Mouse (Mus musculus): ENCODE data around the gene Get4. TPM values are rescaled to one million over a fixed set of nuclear protein-coding genes. Genes with fewer than 3 reads are reported as not detected.

Gene Get4
- total and polyA plus RNA-seq, 3 experiments: 22.3 to 68.0 (median 37.3) TPM

- H3K4me3 ChIP-seq (ENCODE audit: low read depth, low read length): no peak overlapping the region
- DNase-seq (ENCODE audit: low spot score): peak; percentile 27
- no peaks in the 10 kb centered on the region for H3K9me3 ChIP-seq (replicated peaks)
- TF ChIP-seq GATA2 (IDR thresholded peaks at IDR 0.05; ENCODE audit: borderline replicate concordance, low read depth, low read length): no peak
- TF ChIP-seq TAL1 (conservative IDR thresholded peaks at IDR 0.05; ENCODE audit: low read depth, low read length): peak; percentile 67
- no peaks in the 10 kb centered on the region for H3K27me3 ChIP-seq (ENCODE audit: insufficient read depth, low read length)
- peaks cover 44% of the 10 kb centered on the region for H3K4me1 ChIP-seq (ENCODE audit: insufficient read depth, low read depth, low read length)
- peak; percentile 64 for ATAC-seq (ENCODE audit: extremely low read depth, insufficient number of reproducible peaks, low FRiP score, poor library complexity, severe bottlenecking)
- peaks cover 88% of the 10 kb centered on the region for H3K36me3 ChIP-seq (replicated peaks)
Observed at GRCm38 (mm10) chr5:139247767-139248166, 4.4 kb upstream of the Get4 start.

- Histone ChIP-seq H3K36me3 (replicated peaks) (peaks cover 82% of the 10 kb centered on the region), H3K4me3 (ENCODE audit: low read depth, low read length) (no peak overlapping the region), H3K4me1 (ENCODE audit: insufficient read depth, low read depth, low read length) (peaks cover 53% of the 10 kb centered on the region), H3K27me3 (ENCODE audit: insufficient read depth, low read length) (no peaks in the 10 kb centered on the region), H3K9me3 (replicated peaks) (no peaks in the 10 kb centered on the region)
- no peak for DNase-seq (ENCODE audit: low spot score)
- TF ChIP-seq POLR2AphosphoS5 (IDR thresholded peaks at IDR 0.05; ENCODE audit: insufficient replicate concordance, low read depth, low read length) (no peak), TAL1 (conservative IDR thresholded peaks at IDR 0.05; ENCODE audit: low read depth, low read length) (no peak), GATA1 (IDR thresholded peaks at IDR 0.05; ENCODE audit: borderline replicate concordance, low read length) (no peak), GATA2 (IDR thresholded peaks at IDR 0.05; ENCODE audit: borderline replicate concordance, low read depth, low read length) (no peak), CTCF (IDR thresholded peaks at IDR 0.05; ENCODE audit: low read depth, low read length) (no peak)
- ATAC-seq (ENCODE audit: extremely low read depth, insufficient number of reproducible peaks, low FRiP score, poor library complexity, severe bottlenecking): no peak
Observed at GRCm38 (mm10) chr5:139248846-139249245, 3.3 kb upstream of the Get4 start.

- ATAC-seq (ENCODE audit: extremely low read depth, insufficient number of reproducible peaks, low FRiP score, poor library complexity, severe bottlenecking): no peak
- H3K36me3 ChIP-seq (replicated peaks): peaks cover 79% of the 10 kb centered on the region
- TF ChIP-seq GATA2 (IDR thresholded peaks at IDR 0.05; ENCODE audit: borderline replicate concordance, low read depth, low read length): no peak
- H3K4me1 ChIP-seq (ENCODE audit: insufficient read depth, low read depth, low read length): peaks cover 68% of the 10 kb centered on the region
- H3K4me3 ChIP-seq (ENCODE audit: low read depth, low read length): peak overlapping the region; percentile 86; the same call in 1 of the 2 replicates
- DNase-seq (ENCODE audit: low spot score): no peak
- H3K9me3 ChIP-seq (replicated peaks): no peaks in the 10 kb centered on the region
- no peaks in the 10 kb centered on the region for H3K27me3 ChIP-seq (ENCODE audit: insufficient read depth, low read length)
Observed at GRCm38 (mm10) chr5:139251279-139251678, 845 bp upstream of the Get4 start.

DNA sequence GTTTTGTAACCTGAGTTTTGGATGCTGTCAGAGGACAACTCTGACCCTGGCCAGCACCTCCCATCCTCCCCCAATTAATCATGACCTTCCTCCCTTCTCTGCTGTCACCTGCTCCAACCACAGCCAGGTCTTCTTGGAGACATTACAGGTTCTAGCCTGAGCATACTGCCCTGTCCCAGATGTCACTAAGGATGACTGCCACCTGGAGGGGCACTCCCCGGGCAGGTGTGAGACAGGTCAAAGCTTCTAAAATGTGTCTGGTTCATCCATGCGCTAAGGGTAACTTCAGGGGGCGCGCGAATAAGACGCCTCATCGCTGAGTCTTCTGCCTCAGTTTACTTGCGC lies 416 bp upstream of the Get4 start:
- H3K4me1 ChIP-seq (ENCODE audit: insufficient read depth, low read depth, low read length): peaks cover 67% of the 10 kb centered on the region
- no peak for ATAC-seq (ENCODE audit: extremely low read depth, insufficient number of reproducible peaks, low FRiP score, poor library complexity, severe bottlenecking)
- no peaks in the 10 kb centered on the region for H3K9me3 ChIP-seq (replicated peaks)
- DNase-seq (ENCODE audit: low spot score): no peak
- TF ChIP-seq POLR2AphosphoS5 (IDR thresholded peaks at IDR 0.05; ENCODE audit: insufficient replicate concordance, low read depth, low read length) (0 out of 2 replicates have a peak, but pooled peaks have one; percentile 47), CTCF (IDR thresholded peaks at IDR 0.05; ENCODE audit: low read depth, low read length) (no peak)
- H3K4me3 ChIP-seq (ENCODE audit: low read depth, low read length): peak overlapping the region; percentile 86
- H3K27me3 ChIP-seq (ENCODE audit: insufficient read depth, low read length): no peaks in the 10 kb centered on the region
- H3K36me3 ChIP-seq (replicated peaks): peaks cover 79% of the 10 kb centered on the region

DNA sequence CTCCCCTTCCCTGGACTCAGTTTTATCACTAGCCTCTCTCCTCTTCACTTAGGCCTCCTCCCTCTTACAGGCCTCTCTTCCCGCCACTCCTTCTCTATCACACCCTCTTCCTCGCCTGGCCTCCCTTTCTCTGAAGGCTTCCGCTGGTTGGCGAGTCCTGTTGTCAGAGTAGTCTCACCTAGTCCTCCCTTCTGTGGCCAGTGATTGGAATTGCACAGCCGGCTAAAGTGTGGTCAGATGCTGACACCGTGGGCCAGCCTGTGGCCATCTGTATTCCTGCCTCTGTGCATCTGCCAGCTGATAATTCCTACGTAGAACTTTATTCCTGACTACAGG lies 754 bp downstream of the Get4 start:
- H3K4me3 ChIP-seq (ENCODE audit: low read depth, low read length): peak overlapping the region; percentile 86
- peak; percentile 1; the same call in 1 of the 2 replicates for ATAC-seq (ENCODE audit: extremely low read depth, insufficient number of reproducible peaks, low FRiP score, poor library complexity, severe bottlenecking)
- DNase-seq (ENCODE audit: low spot score): no peak
- H3K27me3 ChIP-seq (ENCODE audit: insufficient read depth, low read length): no peaks in the 10 kb centered on the region
- H3K4me1 ChIP-seq (ENCODE audit: insufficient read depth, low read depth, low read length): peaks cover 64% of the 10 kb centered on the region
- no peaks in the 10 kb centered on the region for H3K9me3 ChIP-seq (replicated peaks)
- H3K36me3 ChIP-seq (replicated peaks): peaks cover 77% of the 10 kb centered on the region
- TF ChIP-seq GATA1 (IDR thresholded peaks at IDR 0.05; ENCODE audit: borderline replicate concordance, low read length) (no peak), GATA2 (IDR thresholded peaks at IDR 0.05; ENCODE audit: borderline replicate concordance, low read depth, low read length) (no peak), CTCF (IDR thresholded peaks at IDR 0.05; ENCODE audit: low read depth, low read length) (no peak), POLR2AphosphoS5 (IDR thresholded peaks at IDR 0.05; ENCODE audit: insufficient replicate concordance, low read depth, low read length) (no peak), TAL1 (conservative IDR thresholded peaks at IDR 0.05; ENCODE audit: low read depth, low read length) (no peak)

DNA sequence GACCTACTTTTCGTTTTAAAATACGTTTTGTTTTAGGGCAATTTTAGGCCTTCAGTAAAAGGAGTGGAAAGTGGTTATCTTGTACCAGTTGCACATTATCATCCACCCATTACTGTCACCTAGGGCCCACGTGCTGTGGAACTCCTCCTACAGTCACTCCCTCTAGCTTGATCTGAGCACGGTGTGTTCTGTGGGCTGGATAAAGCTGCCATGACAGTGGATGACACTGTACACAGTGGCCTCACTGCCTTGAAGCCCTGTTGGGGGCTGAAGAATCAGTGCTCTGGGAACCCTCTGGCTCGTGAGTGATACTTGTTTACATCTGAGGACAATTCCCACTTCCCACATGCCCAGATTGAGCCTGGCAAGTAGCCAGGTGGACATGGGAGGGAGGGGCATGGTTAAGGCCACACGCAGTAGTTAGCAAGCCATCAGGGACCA lies 1.2 kb downstream of the Get4 start:
- Histone ChIP-seq H3K27me3 (ENCODE audit: insufficient read depth, low read length) (no peaks in the 10 kb centered on the region), H3K36me3 (replicated peaks) (peaks cover 77% of the 10 kb centered on the region), H3K9me3 (replicated peaks) (no peaks in the 10 kb centered on the region), H3K4me3 (ENCODE audit: low read depth, low read length) (peak overlapping the region; percentile 86), H3K4me1 (ENCODE audit: insufficient read depth, low read depth, low read length) (peaks cover 65% of the 10 kb centered on the region)
- DNase-seq (ENCODE audit: low spot score) (peak; percentile 52), ATAC-seq (ENCODE audit: extremely low read depth, insufficient number of reproducible peaks, low FRiP score, poor library complexity, severe bottlenecking) (0 out of 2 replicates have a peak, but pooled peaks have one; percentile 36)
- TF ChIP-seq GATA2 (IDR thresholded peaks at IDR 0.05; ENCODE audit: borderline replicate concordance, low read depth, low read length) (no peak), TAL1 (conservative IDR thresholded peaks at IDR 0.05; ENCODE audit: low read depth, low read length) (no peak), POLR2AphosphoS5 (IDR thresholded peaks at IDR 0.05; ENCODE audit: insufficient replicate concordance, low read depth, low read length) (no peak), CTCF (IDR thresholded peaks at IDR 0.05; ENCODE audit: low read depth, low read length) (no peak), GATA1 (IDR thresholded peaks at IDR 0.05; ENCODE audit: borderline replicate concordance, low read length) (no peak)

GRCm38 (mm10) chr5:139254938-139255337 lies 2.8 kb downstream of the Get4 start:
- H3K4me1 ChIP-seq (ENCODE audit: insufficient read depth, low read depth, low read length): peaks cover 66% of the 10 kb centered on the region
- peaks cover 78% of the 10 kb centered on the region for H3K36me3 ChIP-seq (replicated peaks)
- H3K4me3 ChIP-seq (ENCODE audit: low read depth, low read length): no peak overlapping the region; the same call in 1 of the 2 replicates
- no peak for DNase-seq (ENCODE audit: low spot score)
- no peak for ATAC-seq (ENCODE audit: extremely low read depth, insufficient number of reproducible peaks, low FRiP score, poor library complexity, severe bottlenecking)
- TF ChIP-seq GATA2 (IDR thresholded peaks at IDR 0.05; ENCODE audit: borderline replicate concordance, low read depth, low read length) (no peak), GATA1 (IDR thresholded peaks at IDR 0.05; ENCODE audit: borderline replicate concordance, low read length) (no peak), CTCF (IDR thresholded peaks at IDR 0.05; ENCODE audit: low read depth, low read length) (no peak), TAL1 (conservative IDR thresholded peaks at IDR 0.05; ENCODE audit: low read depth, low read length) (no peak), POLR2AphosphoS5 (IDR thresholded peaks at IDR 0.05; ENCODE audit: insufficient replicate concordance, low read depth, low read length) (no peak)
- H3K27me3 ChIP-seq (ENCODE audit: insufficient read depth, low read length): no peaks in the 10 kb centered on the region
- no peaks in the 10 kb centered on the region for H3K9me3 ChIP-seq (replicated peaks)
